Mouse (Mus musculus): ENCODE measurements at regions not wholly inside any gene's neighbourhood (a gene's known extent, or its start where the extent isn't known, plus 50 kb on each side); places are given as distances from the start of the nearest gene placed in this dataset.
A peak's percentile ranks its signal among the peaks of the same experiment; 100 is the strongest.

GRCm38 (mm10) chr12:32489415-32490139 is 111.1 kb downstream of the Ccdc71l start:
- DNase-seq: no peak

- DNase-seq: no peak
These were observed 125.7 kb downstream of the Ccdc71l start for GRCm38 (mm10) chr12:32504196-32504595.

GRCm38 (mm10) chr12:32508671-32509070 is 130.2 kb downstream of the Ccdc71l start:
- DNase-seq: no peak

GRCm38 (mm10) chr12:32525586-32525985 is 147.1 kb downstream of the Ccdc71l start:
- no peak for DNase-seq

GRCm38 (mm10) chr12:32531216-32531615 is 152.7 kb downstream of the Ccdc71l start:
- DNase-seq: no peak

GRCm38 (mm10) chr12:32533641-32534040 is 155.1 kb downstream of the Ccdc71l start:
- no peak for DNase-seq

GRCm38 (mm10) chr12:32545466-32545865 is 167.0 kb downstream of the Ccdc71l start:
- no peak for DNase-seq

- DNase-seq: no peak
These were observed 167.9 kb downstream of the Ccdc71l start for GRCm38 (mm10) chr12:32546356-32546755.

- DNase-seq: no peak
These were observed 175.3 kb downstream of the Ccdc71l start for GRCm38 (mm10) chr12:32553793-32554192.

GRCm38 (mm10) chr12:32567777-32568176 is 189.3 kb downstream of the Ccdc71l start:
- no peak for DNase-seq

GRCm38 (mm10) chr12:32581304-32581703 is 202.8 kb downstream of the Ccdc71l start:
- no peak for DNase-seq

- peak; percentile 6 for DNase-seq
These were observed 217.1 kb upstream of the Nampt start for GRCm38 (mm10) chr12:32602131-32602815.

- no peak for DNase-seq
These were observed 214.0 kb upstream of the Nampt start for GRCm38 (mm10) chr12:32605353-32605752.

- no peak for DNase-seq
These were observed 204.3 kb upstream of the Nampt start for GRCm38 (mm10) chr12:32615000-32615399.

GRCm38 (mm10) chr12:32616086-32616485 is 203.3 kb upstream of the Nampt start:
- no peak for DNase-seq

GRCm38 (mm10) chr12:32617031-32617430 is 202.3 kb upstream of the Nampt start:
- no peak for DNase-seq

- DNase-seq: no peak
These were observed 199.5 kb upstream of the Nampt start for GRCm38 (mm10) chr12:32619830-32620229.

GRCm38 (mm10) chr12:32621739-32622138 is 197.6 kb upstream of the Nampt start:
- no peak for DNase-seq

- DNase-seq: no peak
These were observed 190.8 kb upstream of the Nampt start for GRCm38 (mm10) chr12:32628552-32628951.

GRCm38 (mm10) chr12:32632935-32633334 is 186.4 kb upstream of the Nampt start:
- no peak for DNase-seq

GRCm38 (mm10) chr12:32635055-32635454 is 184.3 kb upstream of the Nampt start:
- no peak for DNase-seq

- DNase-seq: no peak
These were observed 181.8 kb upstream of the Nampt start for GRCm38 (mm10) chr12:32637400-32638100.

- DNase-seq: no peak
These were observed 178.8 kb upstream of the Nampt start for GRCm38 (mm10) chr12:32640591-32640990.

GRCm38 (mm10) chr12:32642493-32642892 is 176.9 kb upstream of the Nampt start:
- no peak for DNase-seq
